Mouse (Mus musculus) cerebellum, adult 2 months (tissue): ENCODE data around the gene Asgr2.

ENCODE experiments used
- CTCF ChIP-seq: fragments of 200-500 bp; IDR thresholded peaks from 2 replicates; pipeline ENCODE4 v1.5.1; 2011; ENCODE audit warnings: low read depth, mild to moderate bottlenecking, control low read depth, low read length, moderate library complexity, borderline replicate concordance; ENCODE audit not compliant: insufficient read depth
- POLR2A ChIP-seq: fragments of 200-500 bp; IDR thresholded peaks from 2 replicates; pipeline ENCODE4 v1.6.1; 2011; ENCODE audit warnings: low read length, control low read depth, borderline replicate concordance; ENCODE audit not compliant: insufficient read depth

GRCm38 (mm10) chr11:70091986-70092783 is at the start of gene Asgr2:
- TF ChIP-seq POLR2A, result no peak
- TF ChIP-seq CTCF, result no peak
